Mouse (Mus musculus): ENCODE data around the gene Depdc1b. TPM values are rescaled to one million over a fixed set of nuclear protein-coding genes. Genes with fewer than 3 reads are reported as not detected.

The Depdc1b gene
- polyA plus RNA-seq, 1 experiment: 0.86 TPM

- Histone ChIP-seq H3K27me3 (ENCODE audit: control insufficient read depth) (no peaks in the 10 kb centered on the region), H3K4me1 (ENCODE audit: control insufficient read depth) (peaks cover 9% of the 10 kb centered on the region), H3K4me3 (replicated peaks) (no peak overlapping the region), H3K9me3 (ENCODE audit: control insufficient read depth, low read length) (no peaks in the 10 kb centered on the region), H3K36me3 (ENCODE audit: control insufficient read depth) (peaks cover 87% of the 10 kb centered on the region)
- TF ChIP-seq TAL1 (IDR thresholded peaks at IDR 0.05; ENCODE audit: low read length) (no peak), GATA1 (IDR thresholded peaks at IDR 0.05; ENCODE audit: low read length) (no peak)
These were observed 8.0 kb downstream of the Depdc1b start for GRCm38 (mm10) chr13:108323866-108324829.

- TF ChIP-seq GATA1 (IDR thresholded peaks at IDR 0.05; ENCODE audit: low read length): no peak
- Histone ChIP-seq H3K36me3 (ENCODE audit: control insufficient read depth) (peaks cover 84% of the 10 kb centered on the region), H3K27me3 (ENCODE audit: control insufficient read depth) (no peaks in the 10 kb centered on the region), H3K4me3 (replicated peaks) (no peak overlapping the region), H3K9me3 (ENCODE audit: control insufficient read depth, low read length) (no peaks in the 10 kb centered on the region), H3K4me1 (ENCODE audit: control insufficient read depth) (no peaks in the 10 kb centered on the region)
These were observed 9.7 kb downstream of the Depdc1b start for GRCm38 (mm10) chr13:108325871-108326270.

- Histone ChIP-seq H3K4me1 (ENCODE audit: control insufficient read depth) (no peaks in the 10 kb centered on the region), H3K9me3 (ENCODE audit: control insufficient read depth, low read length) (no peaks in the 10 kb centered on the region), H3K36me3 (ENCODE audit: control insufficient read depth) (peaks cover 82% of the 10 kb centered on the region), H3K27me3 (ENCODE audit: control insufficient read depth) (no peaks in the 10 kb centered on the region), H3K4me3 (replicated peaks) (no peak overlapping the region)
- TF ChIP-seq GATA1 (IDR thresholded peaks at IDR 0.05; ENCODE audit: low read length): no peak
- no peak for TF ChIP-seq TAL1 (IDR thresholded peaks at IDR 0.05; ENCODE audit: low read length)
These were observed 10.2 kb downstream of the Depdc1b start for GRCm38 (mm10) chr13:108326351-108326750.

- TF ChIP-seq GATA1 (IDR thresholded peaks at IDR 0.05; ENCODE audit: low read length) (no peak), TAL1 (IDR thresholded peaks at IDR 0.05; ENCODE audit: low read length) (no peak)
- Histone ChIP-seq H3K9me3 (ENCODE audit: control insufficient read depth, low read length) (no peaks in the 10 kb centered on the region), H3K4me3 (replicated peaks) (no peak overlapping the region), H3K36me3 (ENCODE audit: control insufficient read depth) (peaks cover 82% of the 10 kb centered on the region), H3K4me1 (ENCODE audit: control insufficient read depth) (no peaks in the 10 kb centered on the region), H3K27me3 (ENCODE audit: control insufficient read depth) (no peaks in the 10 kb centered on the region)
These were observed 10.9 kb downstream of the Depdc1b start for GRCm38 (mm10) chr13:108327047-108327446.

- Histone ChIP-seq H3K4me1 (ENCODE audit: control insufficient read depth) (no peaks in the 10 kb centered on the region), H3K36me3 (ENCODE audit: control insufficient read depth) (peaks cover 72% of the 10 kb centered on the region), H3K27me3 (ENCODE audit: control insufficient read depth) (no peaks in the 10 kb centered on the region), H3K4me3 (replicated peaks) (no peak overlapping the region), H3K9me3 (ENCODE audit: control insufficient read depth, low read length) (no peaks in the 10 kb centered on the region)
- no peak for TF ChIP-seq GATA1 (IDR thresholded peaks at IDR 0.05; ENCODE audit: low read length)
- no peak for TF ChIP-seq TAL1 (IDR thresholded peaks at IDR 0.05; ENCODE audit: low read length)
These were observed 12.5 kb downstream of the Depdc1b start for GRCm38 (mm10) chr13:108328406-108329180.

- H3K9me3 ChIP-seq (ENCODE audit: control insufficient read depth, low read length): no peaks in the 10 kb centered on the region
- TF ChIP-seq TAL1 (IDR thresholded peaks at IDR 0.05; ENCODE audit: low read length): no peak
- no peak for TF ChIP-seq GATA1 (IDR thresholded peaks at IDR 0.05; ENCODE audit: low read length)
- H3K36me3 ChIP-seq (ENCODE audit: control insufficient read depth): peaks cover 65% of the 10 kb centered on the region
- no peaks in the 10 kb centered on the region for H3K4me1 ChIP-seq (ENCODE audit: control insufficient read depth)
- no peaks in the 10 kb centered on the region for H3K27me3 ChIP-seq (ENCODE audit: control insufficient read depth)
- no peak overlapping the region for H3K4me3 ChIP-seq (replicated peaks)
These were observed 13.6 kb downstream of the Depdc1b start for GRCm38 (mm10) chr13:108329693-108330092.

- no peak for TF ChIP-seq GATA1 (IDR thresholded peaks at IDR 0.05; ENCODE audit: low read length)
- TF ChIP-seq TAL1 (IDR thresholded peaks at IDR 0.05; ENCODE audit: low read length): no peak
- Histone ChIP-seq H3K4me3 (replicated peaks) (no peak overlapping the region), H3K4me1 (ENCODE audit: control insufficient read depth) (peaks cover 4% of the 10 kb centered on the region), H3K9me3 (ENCODE audit: control insufficient read depth, low read length) (no peaks in the 10 kb centered on the region), H3K36me3 (ENCODE audit: control insufficient read depth) (peaks cover 29% of the 10 kb centered on the region), H3K27me3 (ENCODE audit: control insufficient read depth) (no peaks in the 10 kb centered on the region)
These were observed 19.3 kb downstream of the Depdc1b start for GRCm38 (mm10) chr13:108335257-108336003.

GRCm38 (mm10) chr13:108336192-108336591, 20.1 kb downstream of the Depdc1b start:
- no peak overlapping the region for H3K4me3 ChIP-seq (replicated peaks)
- no peak for TF ChIP-seq GATA1 (IDR thresholded peaks at IDR 0.05; ENCODE audit: low read length)
- no peaks in the 10 kb centered on the region for H3K9me3 ChIP-seq (ENCODE audit: control insufficient read depth, low read length)
- no peaks in the 10 kb centered on the region for H3K27me3 ChIP-seq (ENCODE audit: control insufficient read depth)
- peaks cover 4% of the 10 kb centered on the region for H3K4me1 ChIP-seq (ENCODE audit: control insufficient read depth)
- peaks cover 28% of the 10 kb centered on the region for H3K36me3 ChIP-seq (ENCODE audit: control insufficient read depth)

Data from erythroblast, embryonic 14.5 days (primary cell).